Mouse (Mus musculus) large intestine, adult 2 months (tissue): ENCODE results near the gene Ctnnal1. TPM values are rescaled to one million over a fixed set of nuclear protein-coding genes. Genes with fewer than 3 reads are reported as not detected.

Source experiments
- DNase-seq: peaks from one replicate; pipeline ENCODE4 v3.0.0-alpha.2; 2012; ENCODE audit warnings: low read depth, low spot score
- WGBS: fragments of 180-500 bp; shearing (Covaris S2); methylation state at CpG from one replicate; pipeline ENCODE4 v1.1.7; 2018; 5-methylcytosine and 5-hydroxymethylcytosine counted together
- polyA plus RNA-seq: library from polyadenylated mRNA; depleted of rRNA; stranded (reverse); fragments of >200 nt; gene quantifications from 2 replicates; pipeline ENCODE4 v1.2.3, GENCODE M21; 2012

Gene Ctnnal1
- polyA plus RNA-seq, 1 experiment: 6.0 TPM

DNA sequence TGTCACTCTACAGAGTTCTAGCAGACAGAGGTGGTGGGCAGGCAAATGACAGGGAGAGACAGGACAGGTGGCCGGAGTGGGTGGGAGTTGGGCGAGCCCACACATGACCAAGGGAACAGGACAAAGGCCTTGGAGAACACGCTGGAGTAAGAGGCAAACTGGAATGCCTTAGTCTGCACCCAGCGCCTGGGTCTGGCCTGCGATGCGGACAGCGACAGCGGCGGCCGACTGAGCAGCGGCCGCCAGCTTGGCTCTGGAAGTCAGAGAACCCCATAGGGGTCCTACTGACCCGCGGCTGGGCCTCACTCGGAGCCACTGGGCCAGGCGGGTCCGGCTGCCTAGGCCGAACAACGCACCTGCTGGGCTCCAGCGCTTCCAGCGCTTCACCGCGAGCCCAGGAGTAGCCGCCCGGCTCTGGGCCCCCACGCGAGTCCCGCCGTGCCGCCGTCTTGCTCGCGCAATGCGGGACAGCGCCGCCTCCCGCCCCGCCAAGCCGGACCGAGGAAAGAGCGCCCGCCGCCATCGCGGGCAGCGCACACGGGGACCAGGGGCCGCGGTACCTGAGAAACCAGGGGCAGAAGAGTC lies 479 bp downstream of the Ctnnal1 start:
- no peak for DNase-seq
- WGBS: under 1% methylated on average over 49 of the region's 49 CpGs

DNA sequence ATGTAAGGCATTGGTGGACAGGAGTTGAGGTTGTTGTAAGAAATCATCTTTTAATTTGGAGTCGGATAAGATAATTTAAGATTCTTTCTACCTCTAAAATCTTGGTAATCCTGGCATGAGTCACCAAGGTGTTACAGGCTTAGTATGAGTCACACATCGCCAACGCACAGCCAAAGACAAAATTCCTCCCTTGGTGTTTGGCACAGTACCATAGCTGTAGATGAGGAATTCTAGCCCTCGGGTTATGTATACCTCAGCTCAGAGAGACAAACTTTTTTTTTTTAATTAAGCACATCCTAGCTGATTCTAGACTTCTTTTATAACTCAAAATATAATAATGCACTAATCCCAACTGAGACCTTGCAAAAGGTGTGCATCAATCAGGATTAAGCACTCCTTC lies 972 bp downstream of the Ctnnal1 start:
- WGBS: 12% methylated on average over 4 of the region's 4 CpGs
- no peak for DNase-seq

DNA sequence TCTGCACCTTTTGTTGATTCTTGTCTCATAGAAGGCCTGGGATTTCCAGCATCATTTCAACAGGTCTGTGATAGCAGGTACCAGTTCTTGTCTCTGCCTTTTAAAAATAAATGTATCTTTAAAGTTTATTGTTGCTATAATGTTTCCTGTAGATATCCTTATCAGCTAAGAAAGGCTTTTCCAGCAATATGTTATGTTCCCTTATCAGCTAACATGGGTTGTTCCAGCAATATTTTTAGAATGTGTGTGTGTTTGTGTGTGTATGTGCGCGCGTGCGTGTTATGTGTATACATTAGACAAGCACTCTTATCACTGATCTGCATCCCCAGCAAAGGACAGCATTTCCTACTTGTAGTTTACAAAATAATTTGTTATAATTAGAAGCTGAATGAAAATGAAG lies 3.4 kb downstream of the Ctnnal1 start:
- 84% methylated on average over 4 of the region's 4 CpGs for WGBS
- DNase-seq: no peak

DNA sequence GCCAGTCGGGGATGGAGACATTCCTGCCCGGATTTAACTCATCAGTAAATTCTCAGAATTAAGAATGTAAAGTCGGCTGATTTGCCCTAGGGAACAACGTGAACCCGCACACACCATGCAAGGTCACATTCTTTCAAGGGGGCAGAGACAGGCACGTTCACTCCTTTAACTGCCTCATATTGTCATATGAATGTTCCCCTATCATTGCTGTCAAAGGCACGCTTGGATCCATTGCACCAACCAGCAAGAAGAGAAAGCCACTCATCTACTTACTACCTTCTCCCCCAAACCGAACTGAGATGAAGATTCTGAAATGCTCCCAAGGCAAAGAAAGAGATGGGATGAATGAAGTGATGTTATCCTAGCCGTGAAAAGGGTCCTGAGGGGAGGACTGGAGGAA lies 6.3 kb downstream of the Ctnnal1 start:
- no peak for DNase-seq
- 83% methylated on average over 9 of the region's 9 CpGs for WGBS

DNA sequence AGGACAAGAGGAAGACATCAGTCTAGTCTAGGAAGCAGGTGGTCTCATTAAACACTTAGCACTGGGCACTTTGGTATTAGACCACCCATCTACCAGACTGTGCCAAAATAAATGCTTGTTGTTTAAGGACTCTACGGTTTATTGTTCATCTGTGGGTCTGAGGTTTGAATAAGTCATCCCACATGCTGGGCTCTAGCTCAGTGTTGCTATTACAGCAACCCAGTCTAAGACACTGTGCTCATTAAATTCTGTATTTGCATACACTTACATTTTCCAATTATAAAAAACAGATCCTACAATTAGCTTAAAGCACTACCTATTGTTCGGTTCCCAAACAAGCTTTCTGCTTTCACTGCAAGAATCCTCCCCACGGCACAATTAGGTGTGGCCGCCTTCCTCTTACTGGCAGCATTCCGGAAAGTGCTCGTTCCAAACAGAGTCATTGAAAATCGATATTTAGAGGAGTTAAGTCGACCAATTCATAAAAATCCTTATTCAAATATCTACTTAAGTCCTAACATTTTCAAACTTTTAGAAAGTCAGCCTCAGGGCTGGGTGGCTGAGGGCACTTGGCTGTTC lies 8.5 kb downstream of the Ctnnal1 start:
- no peak for DNase-seq
- 83% methylated on average over 8 of the region's 8 CpGs for WGBS

DNA sequence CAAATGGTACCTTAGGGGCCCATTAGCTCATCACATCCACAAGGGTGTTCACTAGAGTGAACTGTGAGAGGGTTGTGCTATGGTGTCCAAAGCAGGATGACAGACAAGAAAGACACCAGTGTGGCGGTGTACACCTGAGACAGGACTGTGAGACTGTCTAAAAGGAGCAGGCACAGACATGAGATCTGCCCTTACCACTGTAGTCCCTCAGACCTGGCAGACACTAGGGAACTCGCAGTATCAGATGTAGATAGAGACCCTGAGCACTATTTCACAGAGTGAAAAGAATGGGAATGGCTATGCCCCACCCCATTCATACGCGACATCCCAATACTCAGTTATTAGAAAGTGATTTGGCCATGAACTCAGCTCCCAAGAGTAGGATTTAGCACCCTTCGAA lies 9.1 kb downstream of the Ctnnal1 start:
- WGBS: 94% methylated on average over 5 of the region's 5 CpGs
- no peak for DNase-seq

DNA sequence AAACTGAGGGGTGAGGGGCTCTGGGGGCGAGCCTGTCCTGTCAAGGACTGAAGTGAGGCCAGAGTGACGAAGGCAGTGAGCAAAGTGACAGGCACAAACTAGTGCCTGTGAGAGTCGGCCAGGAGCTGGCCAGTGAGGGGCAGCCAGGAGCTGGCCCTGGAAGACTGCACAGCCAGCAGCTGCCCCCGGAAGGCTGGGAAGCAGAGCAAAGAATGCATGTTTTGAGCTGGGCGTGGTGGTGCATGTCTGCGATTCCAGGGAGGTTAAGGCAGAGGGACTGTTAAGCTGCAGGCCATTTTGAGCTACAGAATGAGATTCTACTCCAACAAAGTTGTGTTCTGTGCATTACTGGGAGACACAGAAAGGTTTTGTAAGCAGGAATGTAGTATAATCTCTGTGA lies 14.3 kb downstream of the Ctnnal1 start:
- WGBS: 45% methylated on average over 6 of the region's 6 CpGs

DNA sequence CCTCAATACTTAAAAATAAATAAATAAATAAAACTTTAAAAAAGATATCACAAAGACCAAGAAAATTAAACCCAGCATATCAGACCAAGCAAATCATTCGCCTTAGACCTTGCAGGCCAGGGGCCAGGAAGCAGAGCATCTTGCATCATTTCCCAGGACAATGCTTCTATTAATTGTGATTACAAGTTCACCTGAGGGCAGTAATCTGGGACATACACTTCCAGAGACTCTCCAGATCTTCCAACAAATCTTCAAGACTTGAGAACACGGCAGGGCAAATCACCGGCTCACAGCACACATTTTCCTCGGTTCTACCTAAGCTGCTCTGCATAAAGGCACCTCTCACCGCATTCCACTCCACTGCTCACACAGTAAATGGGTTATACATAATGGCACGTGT lies 16.9 kb downstream of the Ctnnal1 start:
- 91% methylated on average over 6 of the region's 6 CpGs for WGBS
- DNase-seq: no peak

More for the DNA sequence above, 14.3 kb downstream of the Ctnnal1 start:
- DNase-seq: no peak

DNA sequence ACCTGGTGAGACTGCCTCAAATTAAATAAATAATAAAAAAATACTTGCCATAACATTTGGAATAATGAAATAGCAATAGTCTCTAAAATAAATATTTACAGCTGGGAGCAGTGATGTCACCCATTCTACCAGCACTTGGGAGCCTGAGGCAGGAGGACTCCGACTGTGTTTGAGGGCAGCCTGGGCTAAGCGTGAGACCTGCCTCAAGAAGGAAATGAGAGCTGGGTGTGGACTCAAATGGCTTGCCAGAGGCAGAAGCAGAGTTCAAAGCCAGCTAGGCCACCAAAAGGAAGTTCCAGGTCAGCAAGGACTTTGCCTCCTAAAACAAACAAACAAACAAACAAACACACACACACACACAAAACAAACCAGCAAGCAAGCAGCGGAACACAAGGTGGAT lies 17.6 kb downstream of the Ctnnal1 start:
- DNase-seq: no peak
- WGBS: 72% methylated on average over 3 of the region's 3 CpGs

DNA sequence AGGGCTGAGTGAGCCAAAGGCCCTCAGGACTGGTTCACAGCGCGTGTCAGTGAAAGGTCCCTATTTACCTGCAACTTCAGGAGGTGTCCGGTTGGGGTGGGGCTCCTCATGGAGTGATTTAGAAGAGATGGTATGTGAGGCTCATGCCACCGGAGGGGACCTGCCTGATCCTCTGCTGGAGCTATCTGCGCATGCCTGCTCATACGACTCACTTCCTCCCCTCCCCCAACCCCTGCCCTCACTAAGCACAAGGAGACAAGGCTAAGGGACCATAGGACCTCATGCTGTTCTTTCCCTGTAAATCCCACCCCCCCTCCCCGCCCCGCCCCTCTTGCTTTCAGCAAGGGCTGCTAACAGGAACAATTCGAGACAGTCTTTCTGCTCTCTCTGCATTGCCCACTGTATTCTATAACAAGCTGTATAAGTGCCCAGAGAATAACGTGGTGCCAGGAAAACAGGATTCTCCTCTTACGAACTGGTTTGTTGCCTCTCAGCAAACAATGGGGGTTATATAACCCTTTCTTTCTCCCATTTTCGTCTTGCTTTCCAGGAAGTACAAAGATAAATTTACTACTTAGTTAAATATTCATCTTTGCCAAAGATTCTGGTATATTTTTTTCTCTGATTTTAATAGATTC lies 19.0 kb downstream of the Ctnnal1 start:
- no peak for DNase-seq
- 41% methylated on average over 12 of the region's 12 CpGs for WGBS

DNA sequence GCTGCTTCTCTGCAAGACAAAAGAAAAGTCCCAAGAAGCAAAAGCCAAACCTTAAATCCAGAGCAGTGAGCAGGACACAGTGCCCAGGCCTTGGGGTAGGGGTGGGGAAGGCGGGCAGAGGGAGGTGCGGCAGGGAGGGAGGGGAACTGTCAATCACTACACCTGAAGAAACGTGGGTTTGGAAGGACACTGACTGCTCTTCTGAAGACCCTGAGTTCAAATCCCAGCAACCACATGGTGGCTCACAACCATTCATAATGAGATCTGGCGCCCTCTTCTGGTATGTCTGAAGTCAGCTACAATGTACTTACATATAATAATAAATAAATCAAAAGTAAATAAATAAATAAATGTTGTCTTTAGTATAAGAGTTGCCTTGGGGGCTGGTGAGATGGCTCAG lies 20.1 kb downstream of the Ctnnal1 start:
- 96% methylated on average over 4 of the region's 4 CpGs for WGBS

DNA sequence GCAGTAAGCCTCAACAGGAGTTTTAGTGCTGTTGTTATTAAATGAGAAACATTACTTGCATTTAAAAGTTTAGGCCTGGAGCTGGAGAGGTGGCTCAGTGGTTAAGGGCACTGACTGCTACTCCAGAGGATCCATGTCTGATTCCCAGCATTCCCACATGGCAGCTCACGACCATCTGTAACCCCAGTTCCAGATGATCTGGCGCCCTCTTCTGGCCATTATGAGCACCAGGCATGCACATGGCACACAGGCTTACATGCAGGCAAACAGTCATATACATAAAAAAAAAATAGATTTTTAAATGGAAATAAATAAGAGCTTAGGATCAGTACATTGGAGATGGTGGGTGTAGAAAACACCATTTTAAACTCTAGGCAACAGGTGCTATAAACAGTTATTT lies 21.0 kb downstream of the Ctnnal1 start:
- 94% methylated on average over 2 of the region's 2 CpGs for WGBS
- no peak for DNase-seq

More for the DNA sequence above, 20.1 kb downstream of the Ctnnal1 start:
- DNase-seq: no peak

DNA sequence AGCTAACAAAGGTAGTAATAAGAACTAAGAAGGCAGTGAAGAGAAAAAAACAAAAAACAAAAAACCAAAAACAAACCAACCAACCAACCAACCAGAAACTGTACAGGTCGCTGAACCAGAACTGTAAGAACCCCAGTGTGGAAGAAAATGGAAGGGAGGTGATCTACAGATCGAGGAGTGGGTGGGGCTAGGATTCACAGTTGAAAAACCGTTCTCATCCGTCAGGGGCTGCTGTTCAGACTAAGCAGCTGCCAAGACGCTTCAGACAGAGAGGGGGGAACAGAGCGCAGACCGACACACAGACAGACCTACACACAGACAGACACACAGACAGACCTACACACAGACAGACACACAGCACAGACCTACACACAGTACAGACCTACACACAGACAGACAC lies 22.5 kb downstream of the Ctnnal1 start:
- no peak for DNase-seq

DNA sequence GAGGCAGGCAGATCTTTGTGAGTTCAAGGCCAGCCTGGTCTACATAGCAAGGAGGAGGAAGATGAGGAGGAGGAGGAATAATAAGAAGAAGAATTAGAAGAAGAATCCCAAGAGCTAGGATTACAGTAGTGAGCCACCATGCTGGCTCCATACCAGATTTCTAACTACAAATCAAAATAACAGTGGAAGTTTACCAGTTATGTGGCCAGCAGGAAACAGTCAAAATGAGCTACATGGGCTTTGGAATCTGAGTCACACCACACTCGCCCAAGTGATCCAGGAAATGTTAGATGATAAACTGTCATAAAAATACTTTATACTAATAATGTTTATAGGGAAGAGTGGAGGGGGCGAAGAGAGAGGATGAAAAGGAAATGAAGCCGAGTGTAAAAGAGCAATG lies 24.7 kb downstream of the Ctnnal1 start:
- no peak for DNase-seq
- WGBS: 18% methylated on average over 3 of the region's 3 CpGs

More for the DNA sequence above, 22.5 kb downstream of the Ctnnal1 start:
- WGBS: 83% methylated on average over 7 of the region's 7 CpGs

DNA sequence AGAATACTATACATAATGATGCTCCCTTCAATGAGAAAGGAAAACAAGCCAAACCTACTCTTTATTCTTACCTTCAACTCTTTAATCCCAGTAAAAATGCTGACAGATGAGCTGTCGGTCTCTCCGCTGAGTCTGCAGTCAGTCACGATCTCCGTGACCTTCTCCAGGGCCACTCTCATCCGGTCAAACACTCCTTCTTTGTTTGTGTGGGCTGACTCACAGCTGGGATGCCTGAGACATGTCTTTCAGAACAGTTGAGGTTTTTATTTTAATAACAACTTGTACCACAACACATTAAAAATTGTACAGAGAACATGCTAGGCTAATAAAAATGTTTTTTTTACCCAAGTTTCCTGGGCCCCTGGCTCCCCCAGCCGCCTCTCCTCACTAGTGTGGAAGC lies 27.3 kb downstream of the Ctnnal1 start:
- 86% methylated on average over 6 of the region's 6 CpGs for WGBS
- DNase-seq: no peak

DNA sequence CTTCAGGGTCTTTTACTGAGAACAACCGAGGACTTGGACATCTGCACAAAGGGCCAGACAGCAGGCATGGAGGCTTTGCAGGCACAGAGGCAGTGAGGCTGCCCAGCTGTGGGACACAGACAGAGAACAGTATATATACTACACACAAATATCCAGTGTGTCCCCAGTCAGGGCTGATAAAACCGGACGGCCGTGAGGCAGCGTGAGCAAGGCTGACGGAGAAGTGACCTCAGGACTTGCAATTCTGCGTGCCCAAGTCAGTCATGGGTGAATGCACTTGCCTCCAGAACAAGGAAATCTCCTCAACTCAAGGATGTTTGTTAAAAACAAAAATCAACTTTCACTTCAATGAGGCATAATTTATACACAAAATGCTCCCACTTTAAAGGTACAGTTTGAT lies 33.0 kb downstream of the Ctnnal1 start:
- DNase-seq: no peak
- WGBS: 94% methylated on average over 7 of the region's 7 CpGs

DNA sequence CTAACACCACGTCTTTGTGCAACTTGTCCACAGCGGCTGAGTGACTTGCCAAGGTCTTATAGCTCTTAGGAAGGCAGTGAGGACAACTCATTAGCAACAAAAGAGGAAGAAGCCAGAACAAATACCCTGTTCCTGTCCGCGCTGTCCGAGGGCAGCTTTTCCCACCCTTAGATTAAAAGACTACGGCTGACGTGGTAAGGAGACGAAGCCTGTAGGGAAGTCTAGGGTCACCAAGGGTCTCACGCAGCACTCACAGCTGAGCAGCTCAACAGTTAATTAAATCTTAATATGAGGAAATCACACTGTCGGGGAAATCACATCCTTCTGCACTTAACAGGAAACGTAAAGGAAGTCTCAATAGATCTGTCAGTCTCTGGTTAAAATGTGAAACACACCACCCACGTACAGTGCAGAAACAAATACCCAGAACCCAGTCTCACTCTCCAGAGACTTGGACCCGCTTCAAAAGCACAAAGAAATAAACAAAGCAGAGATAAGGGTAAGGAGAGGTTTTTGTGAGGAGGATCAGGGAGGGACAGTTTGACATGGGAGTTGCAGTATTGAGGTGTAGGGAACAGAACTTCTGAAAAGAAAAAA lies 33.9 kb downstream of the Ctnnal1 start:
- WGBS: 77% methylated on average over 13 of the region's 13 CpGs
- DNase-seq: no peak

DNA sequence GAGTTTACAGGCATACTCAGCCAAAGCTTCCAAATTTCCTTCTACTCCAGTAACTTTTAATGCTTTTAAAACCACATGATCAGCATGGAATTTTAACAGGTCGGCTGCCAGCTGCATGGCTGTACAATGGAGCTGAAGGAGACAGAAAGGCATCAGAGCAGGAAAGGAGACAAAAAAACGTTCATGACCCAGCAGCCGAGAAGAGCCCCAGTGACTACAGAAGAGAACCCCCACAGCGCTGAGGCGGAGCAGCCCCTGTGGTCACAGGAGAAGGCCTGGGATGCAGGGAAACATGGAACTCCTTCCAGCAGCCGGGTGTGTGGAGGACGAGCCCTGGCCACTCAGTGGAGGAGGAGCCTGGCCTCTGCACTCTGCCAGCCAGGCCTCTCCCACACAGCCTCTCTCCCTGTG lies 35.5 kb downstream of the Ctnnal1 start:
- no peak for DNase-seq
- 69% methylated on average over 7 of the region's 7 CpGs for WGBS

DNA sequence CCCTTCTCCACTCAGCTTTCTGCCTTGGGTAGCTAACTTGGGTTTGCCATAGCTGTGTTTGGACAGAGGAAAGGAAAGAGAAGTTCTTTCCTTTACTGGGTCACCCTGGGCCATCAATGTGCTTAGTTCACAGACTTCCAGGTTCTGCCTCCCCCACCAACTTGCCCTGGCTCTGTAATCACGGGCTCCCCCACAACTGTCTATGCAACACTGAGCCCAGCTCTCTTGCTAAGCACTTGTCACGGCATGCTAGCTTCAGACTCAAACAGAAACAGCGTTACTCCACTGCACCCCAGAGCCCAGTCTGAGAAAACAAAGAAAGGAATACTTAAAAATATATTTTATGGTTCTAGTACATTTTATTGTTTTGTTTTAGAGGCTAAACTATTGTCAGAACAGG lies 36.1 kb downstream of the Ctnnal1 start:
- no peak for DNase-seq
- 81% methylated on average over 3 of the region's 3 CpGs for WGBS

DNA sequence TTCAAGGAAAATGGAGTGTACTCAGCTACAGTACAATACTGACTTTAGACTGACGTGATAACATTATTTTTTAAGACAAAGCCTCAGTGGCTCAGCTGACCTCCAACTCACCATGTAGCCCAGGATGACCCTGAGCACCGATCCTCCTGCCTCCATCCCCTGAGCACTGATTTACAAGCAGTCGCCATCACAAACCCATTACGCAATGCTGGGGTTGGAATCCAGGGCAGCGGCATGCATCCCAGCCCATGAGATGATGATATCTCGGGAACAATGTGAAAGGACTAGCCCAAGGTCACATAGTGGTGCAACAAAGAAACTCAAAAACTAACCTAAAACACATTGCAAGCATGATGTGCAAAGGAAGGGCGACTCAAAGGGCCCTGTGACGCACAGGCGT lies 40.8 kb downstream of the Ctnnal1 start:
- no peak for DNase-seq
- WGBS: 89% methylated on average over 9 of the region's 9 CpGs

DNA sequence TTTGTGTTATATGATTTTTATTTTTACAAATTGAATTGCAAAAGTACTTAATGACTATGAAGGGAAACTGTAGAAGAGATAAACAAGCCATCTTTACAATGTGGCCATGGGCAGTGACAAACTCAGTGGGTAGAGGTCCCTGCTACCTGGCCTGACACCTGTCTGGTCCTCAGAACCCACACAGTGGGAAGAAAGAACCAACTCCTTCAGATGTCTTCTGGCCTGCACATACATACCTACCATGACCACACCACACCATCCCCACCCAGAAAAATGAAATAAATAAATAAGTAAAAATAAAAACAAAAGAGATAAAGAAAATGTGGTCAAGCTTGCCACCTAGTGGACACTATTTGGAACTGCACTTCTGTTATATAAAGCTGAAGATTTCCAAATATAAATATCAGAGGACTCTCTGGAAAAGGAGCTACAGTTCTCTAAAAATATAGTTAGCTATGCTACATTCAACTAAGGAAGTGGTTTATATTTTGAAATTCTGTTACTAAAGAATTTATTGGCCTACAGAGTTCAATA lies 44.9 kb downstream of the Ctnnal1 start:
- no peak for DNase-seq
